Mouse (Mus musculus) small intestine, adult 2 months (tissue): ENCODE data around the gene Camta1. TPM values are rescaled to one million over a fixed set of nuclear protein-coding genes. Genes with fewer than 3 reads are reported as not detected.

Experiments
- H3K27ac ChIP-seq: fragments of 200-500 bp; 2 replicates; pipeline ENCODE4 v1.5.1; 2012; ENCODE audit warnings: low read depth, low read length, control low read depth, inconsistent platforms; ENCODE audit not compliant: insufficient read depth
- H3K27me3 ChIP-seq: fragments of 200-500 bp; 2 replicates; pipeline ENCODE4 v1.6.1; 2012; ENCODE audit warnings: mild to moderate bottlenecking, moderate library complexity, low read length, inconsistent platforms; ENCODE audit not compliant: control insufficient read depth, insufficient read depth
- H3K36me3 ChIP-seq: fragments of 200-500 bp; 2 replicates; pipeline ENCODE4 v1.6.1; 2012; ENCODE audit warnings: mild to moderate bottlenecking, low read length, control low read depth, inconsistent platforms; ENCODE audit not compliant: control insufficient read depth, insufficient read depth
- H3K4me1 ChIP-seq: fragments of 200-500 bp; 2 replicates; pipeline ENCODE4 v1.6.1; 2012; ENCODE audit warnings: low read length, inconsistent platforms, mixed read lengths; ENCODE audit not compliant: control insufficient read depth, insufficient read depth, insufficient read length
- H3K4me3 ChIP-seq: fragments of 200-500 bp; 2 replicates; pipeline ENCODE4 v1.5.1; 2012; ENCODE audit warnings: low read depth, mild to moderate bottlenecking, control low read depth, inconsistent platforms, low read length, moderate library complexity
- CTCF ChIP-seq: fragments of 200-500 bp; IDR thresholded peaks from 2 replicates; pipeline ENCODE4 v1.5.1; 2012; ENCODE audit warnings: low read depth, mild to moderate bottlenecking, control low read depth, inconsistent platforms, low read length, moderate library complexity, mixed read lengths; ENCODE audit not compliant: insufficient replicate concordance, insufficient read length; ENCODE audit errors: extremely low read depth
- POLR2A ChIP-seq: fragments of 200-500 bp; IDR thresholded peaks from 2 replicates; pipeline ENCODE4 v1.6.1; 2012; ENCODE audit warnings: low read depth, mild to moderate bottlenecking, control low read depth, inconsistent platforms, low read length, moderate library complexity
- WGBS: fragments of 180-500 bp; shearing (Covaris S2); methylation state at CpG from one replicate; pipeline ENCODE4 v1.1.7; 2018; 5-methylcytosine and 5-hydroxymethylcytosine counted together
- polyA plus RNA-seq: library from polyadenylated mRNA; depleted of rRNA; stranded (reverse); fragments of >200 nt; gene quantifications from 2 replicates; pipeline ENCODE4 v1.2.3, GENCODE M21; 2012

Gene Camta1
- polyA plus RNA-seq, 1 experiment, result 2.2 TPM

GRCm38 (mm10) chr4:151207566-151207965 is 654.1 kb downstream of the Camta1 start:
- H3K27me3 ChIP-seq, result no peaks in the 10 kb centered on the region
- 84% methylated on average over 7 of the region's 7 CpGs for WGBS
- H3K4me1 ChIP-seq, result no peaks in the 10 kb centered on the region
- H3K36me3 ChIP-seq, result no peaks in the 10 kb centered on the region
- H3K27ac ChIP-seq, result no peak overlapping the region
- H3K4me3 ChIP-seq, result no peak overlapping the region
- TF ChIP-seq CTCF (no peak), POLR2A (no peak)

GRCm38 (mm10) chr4:151202891-151203290 is 658.8 kb downstream of the Camta1 start:
- 60% methylated on average over 6 of the region's 6 CpGs for WGBS
- no peak overlapping the region for H3K4me3 ChIP-seq

GRCm38 (mm10) chr4:151200316-151200715 is 661.4 kb downstream of the Camta1 start:
- Histone ChIP-seq H3K27ac (no peak overlapping the region), H3K27me3 (no peaks in the 10 kb centered on the region), H3K4me3 (no peak overlapping the region), H3K36me3 (no peaks in the 10 kb centered on the region), H3K4me1 (no peaks in the 10 kb centered on the region)
- WGBS, result 80% methylated on average over 9 of the region's 9 CpGs
- no peak for TF ChIP-seq CTCF
- TF ChIP-seq POLR2A, result no peak

More at GRCm38 (mm10) chr4:151202891-151203290, 658.8 kb downstream of the Camta1 start:
- no peaks in the 10 kb centered on the region for H3K4me1 ChIP-seq
- H3K27ac ChIP-seq, result no peak overlapping the region
- TF ChIP-seq POLR2A (no peak), CTCF (no peak)
- H3K36me3 ChIP-seq, result no peaks in the 10 kb centered on the region
- no peaks in the 10 kb centered on the region for H3K27me3 ChIP-seq

- Histone ChIP-seq H3K4me3 (no peak overlapping the region), H3K36me3 (no peaks in the 10 kb centered on the region), H3K4me1 (no peaks in the 10 kb centered on the region), H3K27ac (no peak overlapping the region), H3K27me3 (no peaks in the 10 kb centered on the region)
- 23% methylated on average over 10 of the region's 10 CpGs for WGBS
- TF ChIP-seq CTCF, result no peak
These were observed 666.5 kb downstream of the Camta1 start for GRCm38 (mm10) chr4:151195126-151195525.

- Histone ChIP-seq H3K4me1 (no peaks in the 10 kb centered on the region), H3K36me3 (no peaks in the 10 kb centered on the region), H3K4me3 (no peak overlapping the region), H3K27ac (no peak overlapping the region), H3K27me3 (no peaks in the 10 kb centered on the region)
- TF ChIP-seq POLR2A (no peak), CTCF (no peak)
- WGBS, result 31% methylated on average over 4 of the region's 4 CpGs
These were observed 667.0 kb downstream of the Camta1 start for GRCm38 (mm10) chr4:151194715-151195097.

GRCm38 (mm10) chr4:151194030-151194714 is 667.5 kb downstream of the Camta1 start:
- Histone ChIP-seq H3K27me3 (no peaks in the 10 kb centered on the region), H3K36me3 (no peaks in the 10 kb centered on the region), H3K4me3 (no peak overlapping the region), H3K4me1 (no peaks in the 10 kb centered on the region), H3K27ac (no peak overlapping the region)
- TF ChIP-seq POLR2A (no peak), CTCF (no peak)
- WGBS, result 58% methylated on average over 11 of the region's 11 CpGs

GRCm38 (mm10) chr4:151186447-151186846 is 675.2 kb downstream of the Camta1 start:
- Histone ChIP-seq H3K4me1 (no peaks in the 10 kb centered on the region), H3K4me3 (no peak overlapping the region), H3K36me3 (no peaks in the 10 kb centered on the region), H3K27ac (no peak overlapping the region), H3K27me3 (no peaks in the 10 kb centered on the region)
- WGBS, result 11% methylated on average over 8 of the region's 8 CpGs
- TF ChIP-seq CTCF (no peak), POLR2A (no peak)
